Mouse (Mus musculus): Measurements from ENCODE around the gene 1700003E16Rik. TPM values are rescaled to one million over a fixed set of nuclear protein-coding genes. Genes with fewer than 3 reads are reported as not detected.

Gene 1700003E16Rik
- total and polyA plus RNA-seq, 2 experiments from 2014 or later, result 15.6 to 18.0 TPM

- ATAC-seq (ENCODE audit: low FRiP score) (peak; percentile 86), DNase-seq (ENCODE audit: low spot score) (peak; percentile 91)
- Histone ChIP-seq H3K36me3 (ENCODE audit: insufficient read depth, low read length) (peaks cover 19% of the 10 kb centered on the region), H3K4me2 (ENCODE audit: low read depth, low read length, poor library complexity, severe bottlenecking) (peak within 1 kb of the TSS; percentile 94), H3K27me3 (ENCODE audit: insufficient read depth, low read length) (no peaks in the 10 kb centered on the region), H3K9ac (replicated peaks; ENCODE audit: low read length, poor library complexity, severe bottlenecking) (peak within 1 kb of the TSS; percentile 66), H3K27ac (ENCODE audit: low read depth, low read length) (peak within 1 kb of the TSS; percentile 82), H3K4me3 (ENCODE audit: low read depth, low read length) (peak within 1 kb of the TSS; percentile 72), H3K9me3 (ENCODE audit: low read length) (no peaks in the 10 kb centered on the region), H3K4me1 (ENCODE audit: insufficient read depth, low read length) (peaks cover 4% of the 10 kb centered on the region; the same call in 1 of the 2 replicates)
- WGBS, result 1% methylated on average over 47 of the region's 58 CpGs
- TF ChIP-seq CTCF (IDR thresholded peaks at IDR 0.05), result peak; percentile 52
Observed at GRCm38 (mm10) chr6:83115011-83115671, 41.1 kb upstream of the 1700003E16Rik start, which contains the start of gene Mogs. Gene Mogs, plus strand, starts transcription at chr6:83115496.

- H3K4me1 ChIP-seq (ENCODE audit: insufficient read depth, low read length), result peaks cover 9% of the 10 kb centered on the region; the same call in 1 of the 2 replicates
- DNase-seq (ENCODE audit: low spot score) (peak; percentile 23), ATAC-seq (ENCODE audit: low FRiP score) (peak; percentile 64)
- WGBS, result 2% methylated on average over 34 of the region's 48 CpGs
- H3K4me3 ChIP-seq (ENCODE audit: low read depth, low read length), result peak overlapping the region; percentile 72
- peaks cover 19% of the 10 kb centered on the region for H3K36me3 ChIP-seq (ENCODE audit: insufficient read depth, low read length)
- no peak for TF ChIP-seq CTCF (IDR thresholded peaks at IDR 0.05)
- peak overlapping the region; percentile 66 for H3K9ac ChIP-seq (replicated peaks; ENCODE audit: low read length, poor library complexity, severe bottlenecking)
- peak overlapping the region; percentile 94 for H3K4me2 ChIP-seq (ENCODE audit: low read depth, low read length, poor library complexity, severe bottlenecking)
- H3K9me3 ChIP-seq (ENCODE audit: low read length), result no peaks in the 10 kb centered on the region
- H3K27ac ChIP-seq (ENCODE audit: low read depth, low read length), result peak overlapping the region; percentile 82
- H3K27me3 ChIP-seq (ENCODE audit: insufficient read depth, low read length), result no peaks in the 10 kb centered on the region
Observed at GRCm38 (mm10) chr6:83115682-83116372, 40.4 kb upstream of the 1700003E16Rik start.

DNA sequence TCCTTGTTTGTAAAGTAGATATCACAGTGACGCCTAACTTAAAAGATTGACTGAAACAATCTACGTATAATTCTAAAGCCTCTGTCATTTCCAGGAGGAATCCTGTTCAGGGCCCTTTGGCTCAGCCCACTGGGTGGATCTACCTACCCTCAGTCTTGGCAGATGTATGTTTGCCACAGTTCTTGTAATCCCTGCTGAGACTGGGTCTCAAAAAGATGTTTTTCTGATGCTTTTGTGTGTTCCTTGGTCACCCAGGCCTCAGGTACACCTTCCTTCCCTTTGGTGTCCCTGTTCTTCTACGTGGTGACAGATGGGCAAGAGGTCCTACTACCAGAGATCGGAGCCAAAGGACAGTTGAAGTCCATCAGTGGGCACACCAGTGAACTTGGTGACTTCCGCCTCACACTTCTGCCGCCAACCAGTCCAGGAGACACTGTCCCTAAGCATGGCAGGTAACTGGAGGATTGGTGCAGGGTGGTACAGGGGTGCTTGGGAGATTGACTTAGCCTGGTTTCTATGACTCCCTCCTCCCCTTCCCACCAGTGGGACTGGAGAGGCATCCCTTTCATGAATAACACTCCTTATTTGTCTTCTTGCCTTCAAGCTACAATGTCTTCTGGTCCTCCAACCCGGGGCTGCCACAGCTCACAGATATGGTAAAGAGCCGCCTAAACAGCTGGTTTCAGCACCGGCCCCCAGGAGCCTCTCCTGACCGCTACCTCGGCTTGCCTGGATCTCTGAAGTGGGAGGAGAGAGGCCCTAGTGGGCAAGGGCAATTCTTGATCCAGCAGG lies 39.6 kb upstream of the 1700003E16Rik start:
- Histone ChIP-seq H3K4me2 (ENCODE audit: low read depth, low read length, poor library complexity, severe bottlenecking) (peak overlapping the region; percentile 94), H3K4me3 (ENCODE audit: low read depth, low read length) (peak overlapping the region; percentile 72), H3K27me3 (ENCODE audit: insufficient read depth, low read length) (no peaks in the 10 kb centered on the region), H3K36me3 (ENCODE audit: insufficient read depth, low read length) (peaks cover 19% of the 10 kb centered on the region), H3K9ac (replicated peaks; ENCODE audit: low read length, poor library complexity, severe bottlenecking) (peak overlapping the region; percentile 66), H3K9me3 (ENCODE audit: low read length) (no peaks in the 10 kb centered on the region), H3K4me1 (ENCODE audit: insufficient read depth, low read length) (peaks cover 9% of the 10 kb centered on the region; the same call in 1 of the 2 replicates), H3K27ac (ENCODE audit: low read depth, low read length) (no peak overlapping the region; the same call in 1 of the 2 replicates)
- no peak for TF ChIP-seq CTCF (IDR thresholded peaks at IDR 0.05)
- DNase-seq (ENCODE audit: low spot score) (no peak), ATAC-seq (ENCODE audit: low FRiP score) (no peak)
- WGBS, result 75% methylated on average over 11 of the region's 11 CpGs

- Histone ChIP-seq H3K9ac (replicated peaks; ENCODE audit: low read length, poor library complexity, severe bottlenecking) (no peak overlapping the region), H3K4me1 (ENCODE audit: insufficient read depth, low read length) (peaks cover 9% of the 10 kb centered on the region; the same call in 1 of the 2 replicates), H3K9me3 (ENCODE audit: low read length) (no peaks in the 10 kb centered on the region), H3K27ac (ENCODE audit: low read depth, low read length) (no peak overlapping the region), H3K27me3 (ENCODE audit: insufficient read depth, low read length) (no peaks in the 10 kb centered on the region), H3K4me3 (ENCODE audit: low read depth, low read length) (no peak overlapping the region), H3K36me3 (ENCODE audit: insufficient read depth, low read length) (peaks cover 19% of the 10 kb centered on the region), H3K4me2 (ENCODE audit: low read depth, low read length, poor library complexity, severe bottlenecking) (no peak overlapping the region)
- no peak for TF ChIP-seq CTCF (IDR thresholded peaks at IDR 0.05)
- ATAC-seq (ENCODE audit: low FRiP score) (no peak), DNase-seq (ENCODE audit: low spot score) (no peak)
- WGBS, result 87% methylated on average over 4 of the region's 4 CpGs
Observed at GRCm38 (mm10) chr6:83117165-83117438, 39.1 kb upstream of the 1700003E16Rik start.

DNA sequence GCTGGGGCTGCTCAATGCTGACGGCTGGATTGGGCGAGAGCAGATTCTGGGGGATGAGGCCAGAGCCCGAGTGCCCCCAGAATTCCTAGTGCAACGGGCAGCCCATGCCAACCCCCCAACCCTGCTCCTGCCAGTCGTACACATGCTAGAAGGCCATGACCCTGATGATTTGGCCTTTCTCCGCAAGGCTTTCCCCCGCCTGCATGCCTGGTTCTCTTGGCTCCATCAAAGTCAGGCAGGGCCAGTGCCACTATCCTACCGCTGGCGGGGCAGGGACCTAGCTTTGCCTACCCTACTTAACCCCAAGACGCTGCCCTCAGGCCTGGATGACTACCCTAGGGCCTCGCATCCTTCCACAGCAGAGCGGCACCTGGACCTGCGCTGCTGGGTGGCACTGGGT lies 38.6 kb upstream of the 1700003E16Rik start:
- ATAC-seq (ENCODE audit: low FRiP score) (no peak), DNase-seq (ENCODE audit: low spot score) (no peak)
- 90% methylated on average over 13 of the region's 13 CpGs for WGBS
- peaks cover 9% of the 10 kb centered on the region; the same call in 1 of the 2 replicates for H3K4me1 ChIP-seq (ENCODE audit: insufficient read depth, low read length)
- H3K27me3 ChIP-seq (ENCODE audit: insufficient read depth, low read length), result no peaks in the 10 kb centered on the region
- H3K4me2 ChIP-seq (ENCODE audit: low read depth, low read length, poor library complexity, severe bottlenecking), result no peak overlapping the region
- H3K4me3 ChIP-seq (ENCODE audit: low read depth, low read length), result no peak overlapping the region
- peaks cover 19% of the 10 kb centered on the region for H3K36me3 ChIP-seq (ENCODE audit: insufficient read depth, low read length)
- no peak overlapping the region for H3K27ac ChIP-seq (ENCODE audit: low read depth, low read length)
- no peak for TF ChIP-seq CTCF (IDR thresholded peaks at IDR 0.05)
- no peaks in the 10 kb centered on the region for H3K9me3 ChIP-seq (ENCODE audit: low read length)
- no peak overlapping the region for H3K9ac ChIP-seq (replicated peaks; ENCODE audit: low read length, poor library complexity, severe bottlenecking)
